Mouse (Mus musculus) myocyte (in vitro differentiated cells): Measurements from ENCODE around the gene Coro1c. TPM values are rescaled to one million over a fixed set of nuclear protein-coding genes. Genes with fewer than 3 reads are reported as not detected.

Source experiments
- H3K27me3 ChIP-seq: one replicate; pipeline ENCODE4 v1.6.1; 2011; ENCODE audit not compliant: control insufficient read depth, insufficient read depth, insufficient read length
- H3K36me3 ChIP-seq: one replicate; pipeline ENCODE4 v1.6.1; 2011; ENCODE audit not compliant: control insufficient read depth, insufficient read depth
- H3K4me2 ChIP-seq: one replicate; pipeline ENCODE4 v1.6.1; 2011; ENCODE audit warnings: low read depth, control low read depth
- H3K4me3 ChIP-seq: one replicate; pipeline ENCODE4 v1.5.1; 2011; ENCODE audit warnings: mild to moderate bottlenecking, control low read depth, moderate library complexity
- H3K79me2 ChIP-seq: one replicate; pipeline ENCODE4 v1.6.1; 2011; ENCODE audit not compliant: control insufficient read depth, insufficient read depth
- H3ac ChIP-seq: one replicate; pipeline ENCODE4 v1.6.1; 2011; ENCODE audit not compliant: control insufficient read depth, insufficient read length
- CEBPB ChIP-seq: IDR thresholded peaks from 2 replicates; pipeline ENCODE4 v1.6.1; 2011; ENCODE audit warnings: mild to moderate bottlenecking, moderate library complexity; ENCODE audit not compliant: poor library complexity, insufficient read depth, severe bottlenecking
- E2F4 ChIP-seq: IDR thresholded peaks from one replicate; pipeline ENCODE4 v1.6.1; 2011; ENCODE audit warnings: mild to moderate bottlenecking, control low read depth, moderate library complexity; ENCODE audit not compliant: insufficient read depth
- MAX ChIP-seq: IDR thresholded peaks from one replicate; pipeline ENCODE4 v1.6.1; 2011; ENCODE audit warnings: low read depth, mild to moderate bottlenecking, control low read depth
- MYOD1 ChIP-seq, 3 experiments: IDR thresholded peaks; one replicate each; pipeline ENCODE4 v1.6.1; 2011; ENCODE audit warnings: control low read depth in 2 of 3, low read depth in 2 of 3, mild to moderate bottlenecking in 2 of 3, moderate library complexity in 1 of 3; ENCODE audit not compliant: insufficient read length in 2 of 3, control insufficient read depth in 1 of 3
- MYOG ChIP-seq, 3 experiments: IDR thresholded peaks; one replicate each; pipeline ENCODE4 v1.6.1; 2011; ENCODE audit warnings: control low read depth in 2 of 3, low read depth in 2 of 3, mild to moderate bottlenecking in 2 of 3; ENCODE audit not compliant: insufficient read length in 2 of 3, control insufficient read depth in 1 of 3, insufficient read depth in 1 of 3
- POLR2A ChIP-seq: IDR thresholded peaks from one replicate; pipeline ENCODE4 v1.6.1; 2011; ENCODE audit warnings: low read depth, mild to moderate bottlenecking, control low read depth, moderate library complexity; ENCODE audit not compliant: insufficient read length
- POLR2AphosphoS2 ChIP-seq: IDR thresholded peaks from one replicate; pipeline ENCODE4 v1.6.1; 2011; ENCODE audit warnings: low read depth, control low read depth; ENCODE audit not compliant: insufficient read length
- REST ChIP-seq: IDR thresholded peaks from one replicate; pipeline ENCODE4 v1.6.1; 2011; ENCODE audit warnings: mild to moderate bottlenecking, control low read depth, moderate library complexity; ENCODE audit not compliant: insufficient read depth, insufficient read length
- SRF ChIP-seq: IDR thresholded peaks from one replicate; pipeline ENCODE4 v1.6.1; 2011; ENCODE audit warnings: low read depth; ENCODE audit not compliant: control insufficient read depth, insufficient read length
- TCF12 ChIP-seq: IDR thresholded peaks from one replicate; pipeline ENCODE4 v1.6.1; 2011; ENCODE audit warnings: mild to moderate bottlenecking, control low read depth; ENCODE audit not compliant: poor library complexity, insufficient read depth, severe bottlenecking
- TCF3 ChIP-seq: IDR thresholded peaks from one replicate; pipeline ENCODE4 v1.6.1; 2011; ENCODE audit warnings: low read depth, control low read depth; ENCODE audit not compliant: insufficient read length
- USF1 ChIP-seq: IDR thresholded peaks from one replicate; pipeline ENCODE4 v1.6.1; 2011; ENCODE audit warnings: low read depth, mild to moderate bottlenecking, control low read depth, moderate library complexity
- polyA plus RNA-seq: library from polyadenylated mRNA; unstranded; fragments of >200 nt; fragmentation: generic; extraction: Trizol; gene quantifications from one replicate; pipeline ENCODE4 v1.2.1, GENCODE M21; 2012; ENCODE audit warnings: missing spikeins

Gene Coro1c
- polyA plus RNA-seq, 1 experiment, result 58.9 TPM

DNA sequence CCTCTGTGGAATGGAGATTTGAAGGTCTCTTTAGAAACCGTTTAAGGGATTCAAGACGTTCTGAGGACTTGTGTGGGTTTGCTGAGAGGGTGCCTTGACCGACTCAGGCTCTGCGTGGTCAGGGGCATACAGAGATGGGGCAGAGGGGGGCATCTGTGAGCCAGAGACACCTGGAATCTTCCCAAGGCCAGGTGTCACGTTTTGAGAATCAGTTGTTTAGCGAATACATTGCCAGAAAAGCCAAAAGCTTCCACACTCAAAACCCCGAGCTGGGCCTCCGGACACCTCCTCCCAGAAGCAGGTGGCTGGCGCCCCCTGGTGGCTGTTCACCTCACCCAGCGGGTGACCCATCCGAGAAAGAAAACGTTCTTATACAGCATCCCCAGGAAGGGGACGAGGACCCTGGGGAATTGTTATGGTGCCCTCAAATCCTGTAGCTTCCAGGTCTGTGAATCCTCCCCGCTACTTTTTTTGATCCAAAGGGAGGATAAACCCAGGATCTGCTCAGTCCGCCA is 92.9 kb downstream of the Coro1c start:
- H3K27me3 ChIP-seq, result peaks cover 6% of the 10 kb centered on the region
- no peaks in the 10 kb centered on the region for H3K79me2 ChIP-seq
- H3ac ChIP-seq, result no peak overlapping the region
- H3K36me3 ChIP-seq, result no peaks in the 10 kb centered on the region
- H3K4me3 ChIP-seq, result no peak overlapping the region
- TF ChIP-seq USF1 (no peak), SRF (no peak), TCF3 (no peak), CEBPB (no peak), POLR2AphosphoS2 (no peak), MYOD1 (IDR thresholded peaks at IDR 0.05; ENCODE audit: control insufficient read depth in 1 of 3, insufficient read length in 2 of 3, low read depth in 2 of 3) (no peak), E2F4 (no peak), REST (no peak), TCF12 (no peak), MAX (no peak), POLR2A (no peak), MYOG (IDR thresholded peaks at IDR 0.05; ENCODE audit: control insufficient read depth in 1 of 3, insufficient read depth in 1 of 3, insufficient read length in 2 of 3, low read depth in 2 of 3) (no peak)
- peak overlapping the region; percentile 31 for H3K4me2 ChIP-seq

DNA sequence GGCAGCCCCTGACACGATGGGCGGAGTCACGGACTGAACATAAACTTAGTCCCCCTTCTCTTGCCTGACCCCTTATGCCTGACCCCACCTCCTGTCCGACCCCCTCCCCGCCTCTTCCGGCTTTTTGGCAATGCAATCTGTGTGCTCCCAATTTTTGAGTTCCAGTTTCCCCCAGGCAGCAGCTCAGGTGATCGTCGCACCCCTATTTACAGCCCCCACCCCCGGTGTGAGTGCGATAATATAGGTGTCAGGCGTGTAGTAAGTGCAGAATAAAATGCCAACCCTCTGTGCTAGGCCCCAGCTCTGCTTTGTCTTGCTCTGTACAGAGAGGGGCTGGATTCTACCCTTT is 93.5 kb downstream of the Coro1c start:
- no peak for TF ChIP-seq E2F4
- no peak for TF ChIP-seq POLR2A
- no peak for TF ChIP-seq CEBPB
- no peak for TF ChIP-seq REST
- no peak for TF ChIP-seq USF1
- TF ChIP-seq SRF, result no peak
- TF ChIP-seq MAX, result no peak
- TF ChIP-seq TCF3, result no peak
- TF ChIP-seq MYOD1 (IDR thresholded peaks at IDR 0.05; ENCODE audit: control insufficient read depth in 1 of 3, insufficient read length in 2 of 3, low read depth in 2 of 3), result no peak
- no peak for TF ChIP-seq MYOG (IDR thresholded peaks at IDR 0.05; ENCODE audit: control insufficient read depth in 1 of 3, insufficient read depth in 1 of 3, insufficient read length in 2 of 3, low read depth in 2 of 3)
- no peak for TF ChIP-seq TCF12
- H3K36me3 ChIP-seq, result no peaks in the 10 kb centered on the region

DNA sequence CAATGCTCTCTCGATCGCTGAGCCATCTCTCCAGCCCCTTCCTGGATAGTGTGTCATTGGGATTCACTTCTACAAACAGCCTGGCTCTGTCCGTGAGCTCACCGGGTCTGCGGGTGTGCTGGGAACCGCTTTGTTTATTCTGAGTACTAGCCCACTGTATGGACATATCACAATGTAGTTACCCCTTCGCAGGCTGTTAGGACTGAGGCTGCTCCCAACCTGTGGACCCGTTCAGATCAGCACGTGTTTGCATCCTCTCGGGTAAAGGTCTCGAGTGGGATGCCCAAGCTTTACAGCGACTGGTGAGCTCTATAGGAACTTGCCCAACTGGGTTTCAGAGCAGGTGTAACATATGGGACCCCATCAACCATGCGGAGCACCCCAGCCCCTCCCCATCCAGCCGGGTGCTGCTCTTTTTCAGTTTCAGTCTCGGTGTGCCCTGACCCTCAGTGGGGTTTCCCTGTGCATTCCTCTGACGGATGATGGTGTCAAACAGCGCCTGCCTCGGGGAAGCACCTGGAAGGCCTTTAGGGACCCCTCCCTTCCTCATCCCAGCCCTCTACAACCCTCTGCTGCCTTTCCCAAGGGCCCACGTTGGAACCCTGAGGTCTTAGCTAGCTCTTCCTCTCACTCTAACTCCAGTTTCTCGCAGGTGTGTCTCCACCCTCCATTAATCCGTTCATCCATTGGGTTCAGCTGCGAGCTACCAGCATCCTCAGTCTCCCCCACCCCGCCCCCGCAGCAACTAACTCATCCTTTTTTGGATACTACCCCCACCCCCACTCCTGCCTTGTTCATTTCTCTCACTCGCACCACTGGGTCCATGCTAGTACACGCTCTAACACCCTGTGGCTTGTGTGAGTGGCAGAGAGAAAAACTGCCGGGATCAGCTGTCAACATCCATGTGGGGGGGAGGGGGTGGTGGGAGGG is 94.2 kb downstream of the Coro1c start:
- H3K27me3 ChIP-seq, result peaks cover 6% of the 10 kb centered on the region
- H3ac ChIP-seq, result no peak overlapping the region
- H3K79me2 ChIP-seq, result no peaks in the 10 kb centered on the region
- H3K36me3 ChIP-seq, result no peaks in the 10 kb centered on the region
- no peak overlapping the region for H3K4me2 ChIP-seq
- H3K4me3 ChIP-seq, result no peak overlapping the region
- TF ChIP-seq CEBPB (no peak), E2F4 (no peak), POLR2A (no peak), REST (no peak), MYOD1 (IDR thresholded peaks at IDR 0.05; ENCODE audit: control insufficient read depth in 1 of 3, insufficient read length in 2 of 3, low read depth in 2 of 3) (no peak), USF1 (no peak), MAX (no peak), POLR2AphosphoS2 (no peak), SRF (no peak), MYOG (IDR thresholded peaks at IDR 0.05; ENCODE audit: control insufficient read depth in 1 of 3, insufficient read depth in 1 of 3, insufficient read length in 2 of 3, low read depth in 2 of 3) (no peak), TCF12 (no peak), TCF3 (no peak)

More for the DNA sequence above, 93.5 kb downstream of the Coro1c start:
- Histone ChIP-seq H3K27me3 (peaks cover 6% of the 10 kb centered on the region), H3K4me3 (no peak overlapping the region), H3K4me2 (no peak overlapping the region), H3K79me2 (no peaks in the 10 kb centered on the region), H3ac (no peak overlapping the region)

DNA sequence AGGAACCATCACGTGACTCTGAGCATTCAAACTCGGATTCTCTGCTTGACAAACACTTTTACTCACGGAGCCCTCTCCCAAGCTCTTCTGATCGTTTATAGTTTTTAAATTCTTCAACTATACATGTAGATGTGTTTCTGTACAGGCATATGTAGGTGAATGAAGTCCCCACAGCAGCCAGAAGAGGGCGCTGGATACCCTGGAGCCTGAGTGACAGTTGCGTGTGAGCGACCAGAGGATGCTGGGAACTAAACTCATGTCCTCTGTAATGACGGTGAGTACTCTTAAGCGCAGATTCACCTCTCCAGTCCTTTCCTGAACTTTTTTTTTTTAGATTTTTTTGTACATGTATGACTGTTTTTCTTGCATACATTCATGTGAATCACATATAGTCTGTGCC is 95.0 kb downstream of the Coro1c start:
- H3K79me2 ChIP-seq, result no peaks in the 10 kb centered on the region
- TF ChIP-seq USF1 (no peak), MAX (no peak), CEBPB (no peak), E2F4 (no peak), TCF3 (no peak), TCF12 (no peak), POLR2AphosphoS2 (no peak), REST (no peak)
- peaks cover 2% of the 10 kb centered on the region for H3K27me3 ChIP-seq
- H3K4me2 ChIP-seq, result no peak overlapping the region
- H3K4me3 ChIP-seq, result no peak overlapping the region
- H3ac ChIP-seq, result no peak overlapping the region
- no peaks in the 10 kb centered on the region for H3K36me3 ChIP-seq
